Mouse (Mus musculus): Measurements from ENCODE around the gene Izumo4. TPM values are rescaled to one million over a fixed set of nuclear protein-coding genes. Genes with fewer than 3 reads are reported as not detected.

The Izumo4 gene
- polyA plus RNA-seq, 1 experiment from 2014 or later, result 23.6 TPM

GRCm38 (mm10) chr10:80695801-80696501, 6.0 kb upstream of the Izumo4 start:
- Histone ChIP-seq H3K9me3 (ENCODE audit: control insufficient read depth, low read length) (no peaks in the 10 kb centered on the region), H3K27me3 (ENCODE audit: control insufficient read depth, insufficient read depth, low read depth, low read length) (no peaks in the 10 kb centered on the region), H3K27ac (ENCODE audit: low read length) (peak overlapping the region; percentile 92), H3K36me3 (ENCODE audit: control insufficient read depth, insufficient read depth, low read length) (no peaks in the 10 kb centered on the region), H3K9ac (ENCODE audit: low read length) (peak overlapping the region; percentile 44; the same call in 1 of the 2 replicates), H3K4me2 (ENCODE audit: low read depth, low read length) (peak overlapping the region; percentile 5; the same call in 1 of the 2 replicates), H3K4me1 (replicated peaks; ENCODE audit: control insufficient read depth, insufficient read depth, low read length) (peaks cover 32% of the 10 kb centered on the region), H3K4me3 (ENCODE audit: low read length) (no peak overlapping the region)
- WGBS, result 37% methylated on average over 10 of the region's 10 CpGs
- ATAC-seq (ENCODE audit: low read depth), result peak; percentile 31; the same call in 1 of the 2 replicates

- H3K27me3 ChIP-seq (ENCODE audit: control insufficient read depth, insufficient read depth, low read depth, low read length), result no peaks in the 10 kb centered on the region
- H3K4me1 ChIP-seq (replicated peaks; ENCODE audit: control insufficient read depth, insufficient read depth, low read length), result peaks cover 36% of the 10 kb centered on the region
- no peak overlapping the region for H3K4me3 ChIP-seq (ENCODE audit: low read length)
- peak overlapping the region; percentile 92 for H3K27ac ChIP-seq (ENCODE audit: low read length)
- H3K36me3 ChIP-seq (ENCODE audit: control insufficient read depth, insufficient read depth, low read length), result no peaks in the 10 kb centered on the region
- no peak for ATAC-seq (ENCODE audit: low read depth)
- peak overlapping the region; percentile 44 for H3K9ac ChIP-seq (ENCODE audit: low read length)
- 42% methylated on average over 11 of the region's 12 CpGs for WGBS
- H3K9me3 ChIP-seq (ENCODE audit: control insufficient read depth, low read length), result no peaks in the 10 kb centered on the region
- H3K4me2 ChIP-seq (ENCODE audit: low read depth, low read length), result peak overlapping the region; percentile 5; the same call in 1 of the 2 replicates
These were observed 5.2 kb upstream of the Izumo4 start for GRCm38 (mm10) chr10:80696502-80697392.

- H3K4me1 ChIP-seq (replicated peaks; ENCODE audit: control insufficient read depth, insufficient read depth, low read length), result peaks cover 36% of the 10 kb centered on the region
- no peak overlapping the region for H3K27ac ChIP-seq (ENCODE audit: low read length)
- no peak overlapping the region for H3K4me3 ChIP-seq (ENCODE audit: low read length)
- WGBS, result 87% methylated on average over 8 of the region's 8 CpGs
- 0 out of 2 replicates have a peak overlapping the region, but pooled peaks have one; percentile 16 for H3K9ac ChIP-seq (ENCODE audit: low read length)
- H3K36me3 ChIP-seq (ENCODE audit: control insufficient read depth, insufficient read depth, low read length), result no peaks in the 10 kb centered on the region
- ATAC-seq (ENCODE audit: low read depth), result no peak
- H3K9me3 ChIP-seq (ENCODE audit: control insufficient read depth, low read length), result no peaks in the 10 kb centered on the region
- H3K27me3 ChIP-seq (ENCODE audit: control insufficient read depth, insufficient read depth, low read depth, low read length), result no peaks in the 10 kb centered on the region
- no peak overlapping the region for H3K4me2 ChIP-seq (ENCODE audit: low read depth, low read length)
These were observed 4.6 kb upstream of the Izumo4 start for GRCm38 (mm10) chr10:80697393-80697787.

DNA sequence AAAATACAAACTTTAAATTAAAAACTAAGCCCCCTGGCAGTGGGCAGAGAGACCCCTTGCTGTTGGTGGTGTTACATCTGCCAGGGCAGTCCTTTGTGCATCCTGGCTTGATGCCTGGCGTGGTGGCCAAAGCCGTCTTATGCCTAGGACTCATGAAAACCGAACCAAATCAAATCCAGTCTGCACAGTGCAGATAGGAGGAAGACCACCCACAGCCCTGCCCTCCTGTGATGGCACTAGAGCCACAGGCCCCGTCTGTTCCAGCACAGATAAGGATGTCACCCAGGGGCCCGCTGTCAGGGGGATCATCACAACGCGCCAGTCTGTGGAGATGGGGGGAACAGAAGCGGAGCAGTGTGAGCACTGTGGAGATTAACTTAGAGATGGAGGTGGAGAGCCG, 4.2 kb upstream of the Izumo4 start:
- H3K9ac ChIP-seq (ENCODE audit: low read length), result 0 out of 2 replicates have a peak overlapping the region, but pooled peaks have one; percentile 16
- no peak for ATAC-seq (ENCODE audit: low read depth)
- 76% methylated on average over 9 of the region's 9 CpGs for WGBS
- no peaks in the 10 kb centered on the region for H3K9me3 ChIP-seq (ENCODE audit: control insufficient read depth, low read length)
- H3K4me3 ChIP-seq (ENCODE audit: low read length), result no peak overlapping the region
- H3K36me3 ChIP-seq (ENCODE audit: control insufficient read depth, insufficient read depth, low read length), result no peaks in the 10 kb centered on the region
- no peak overlapping the region for H3K27ac ChIP-seq (ENCODE audit: low read length)
- no peaks in the 10 kb centered on the region for H3K27me3 ChIP-seq (ENCODE audit: control insufficient read depth, insufficient read depth, low read depth, low read length)
- H3K4me1 ChIP-seq (replicated peaks; ENCODE audit: control insufficient read depth, insufficient read depth, low read length), result peaks cover 36% of the 10 kb centered on the region
- H3K4me2 ChIP-seq (ENCODE audit: low read depth, low read length), result no peak overlapping the region

DNA sequence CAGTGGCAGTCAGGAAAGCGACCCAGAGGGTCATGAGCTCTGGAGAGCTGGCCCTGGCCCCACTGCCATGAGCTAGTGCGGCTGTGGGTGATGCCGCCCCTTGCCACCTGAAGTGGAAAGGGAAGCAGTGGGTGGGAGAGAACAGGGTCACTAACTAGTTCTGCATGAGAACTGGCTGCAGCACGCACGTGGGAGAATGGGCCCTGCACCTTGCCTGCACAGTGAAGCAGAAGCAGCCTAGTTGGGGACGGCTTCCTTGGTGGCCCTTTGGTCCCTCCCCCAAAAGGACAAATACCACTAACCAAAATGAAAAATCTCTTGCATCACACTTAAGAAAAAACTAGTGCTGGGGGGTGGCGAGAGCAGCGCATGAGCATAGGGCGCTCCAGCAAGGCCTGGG, 3.4 kb upstream of the Izumo4 start:
- Histone ChIP-seq H3K4me2 (ENCODE audit: low read depth, low read length) (no peak overlapping the region), H3K9me3 (ENCODE audit: control insufficient read depth, low read length) (no peaks in the 10 kb centered on the region), H3K36me3 (ENCODE audit: control insufficient read depth, insufficient read depth, low read length) (no peaks in the 10 kb centered on the region), H3K4me3 (ENCODE audit: low read length) (no peak overlapping the region), H3K27ac (ENCODE audit: low read length) (no peak overlapping the region), H3K27me3 (ENCODE audit: control insufficient read depth, insufficient read depth, low read depth, low read length) (no peaks in the 10 kb centered on the region), H3K4me1 (replicated peaks; ENCODE audit: control insufficient read depth, insufficient read depth, low read length) (peaks cover 44% of the 10 kb centered on the region), H3K9ac (ENCODE audit: low read length) (no peak overlapping the region)
- 88% methylated on average over 9 of the region's 9 CpGs for WGBS
- ATAC-seq (ENCODE audit: low read depth), result no peak

- H3K36me3 ChIP-seq (ENCODE audit: control insufficient read depth, insufficient read depth, low read length), result no peaks in the 10 kb centered on the region
- no peaks in the 10 kb centered on the region for H3K27me3 ChIP-seq (ENCODE audit: control insufficient read depth, insufficient read depth, low read depth, low read length)
- WGBS, result 80% methylated on average over 7 of the region's 7 CpGs
- no peak overlapping the region for H3K4me3 ChIP-seq (ENCODE audit: low read length)
- H3K4me2 ChIP-seq (ENCODE audit: low read depth, low read length), result no peak overlapping the region
- ATAC-seq (ENCODE audit: low read depth), result no peak
- H3K4me1 ChIP-seq (replicated peaks; ENCODE audit: control insufficient read depth, insufficient read depth, low read length), result peaks cover 45% of the 10 kb centered on the region
- H3K9ac ChIP-seq (ENCODE audit: low read length), result peak overlapping the region; percentile 42
- H3K9me3 ChIP-seq (ENCODE audit: control insufficient read depth, low read length), result no peaks in the 10 kb centered on the region
- no peak overlapping the region for H3K27ac ChIP-seq (ENCODE audit: low read length)
These were observed 1.9 kb upstream of the Izumo4 start for GRCm38 (mm10) chr10:80700038-80700504.

DNA sequence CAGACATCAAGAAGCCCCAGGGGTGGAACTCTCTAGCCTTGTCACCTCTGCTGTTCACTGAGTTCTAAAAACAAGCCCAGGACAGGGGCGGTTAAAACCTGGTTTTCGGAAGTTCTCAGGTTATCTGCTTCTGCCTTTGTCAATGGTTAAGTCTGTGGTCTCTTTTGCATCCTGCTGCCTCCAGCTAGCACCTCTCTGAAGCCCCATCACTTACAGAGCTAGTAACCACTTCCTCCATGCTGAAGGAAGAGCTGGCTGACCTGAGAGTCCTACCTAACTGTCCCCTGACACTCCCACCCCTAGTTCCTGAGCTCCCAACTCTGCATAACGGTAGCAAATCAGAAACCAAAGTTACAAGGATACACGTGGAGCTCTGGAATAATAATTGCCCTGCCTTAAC, 1.3 kb upstream of the Izumo4 start:
- H3K4me1 ChIP-seq (replicated peaks; ENCODE audit: control insufficient read depth, insufficient read depth, low read length), result peaks cover 38% of the 10 kb centered on the region
- H3K9me3 ChIP-seq (ENCODE audit: control insufficient read depth, low read length), result no peaks in the 10 kb centered on the region
- H3K36me3 ChIP-seq (ENCODE audit: control insufficient read depth, insufficient read depth, low read length), result no peaks in the 10 kb centered on the region
- peak overlapping the region; percentile 81; the same call in 1 of the 2 replicates for H3K9ac ChIP-seq (ENCODE audit: low read length)
- WGBS, result 34% methylated on average over 4 of the region's 4 CpGs
- H3K27ac ChIP-seq (ENCODE audit: low read length), result no peak overlapping the region
- no peak for ATAC-seq (ENCODE audit: low read depth)
- H3K27me3 ChIP-seq (ENCODE audit: control insufficient read depth, insufficient read depth, low read depth, low read length), result no peaks in the 10 kb centered on the region
- H3K4me3 ChIP-seq (ENCODE audit: low read length), result peak overlapping the region; percentile 71
- H3K4me2 ChIP-seq (ENCODE audit: low read depth, low read length), result peak overlapping the region; percentile 60

DNA sequence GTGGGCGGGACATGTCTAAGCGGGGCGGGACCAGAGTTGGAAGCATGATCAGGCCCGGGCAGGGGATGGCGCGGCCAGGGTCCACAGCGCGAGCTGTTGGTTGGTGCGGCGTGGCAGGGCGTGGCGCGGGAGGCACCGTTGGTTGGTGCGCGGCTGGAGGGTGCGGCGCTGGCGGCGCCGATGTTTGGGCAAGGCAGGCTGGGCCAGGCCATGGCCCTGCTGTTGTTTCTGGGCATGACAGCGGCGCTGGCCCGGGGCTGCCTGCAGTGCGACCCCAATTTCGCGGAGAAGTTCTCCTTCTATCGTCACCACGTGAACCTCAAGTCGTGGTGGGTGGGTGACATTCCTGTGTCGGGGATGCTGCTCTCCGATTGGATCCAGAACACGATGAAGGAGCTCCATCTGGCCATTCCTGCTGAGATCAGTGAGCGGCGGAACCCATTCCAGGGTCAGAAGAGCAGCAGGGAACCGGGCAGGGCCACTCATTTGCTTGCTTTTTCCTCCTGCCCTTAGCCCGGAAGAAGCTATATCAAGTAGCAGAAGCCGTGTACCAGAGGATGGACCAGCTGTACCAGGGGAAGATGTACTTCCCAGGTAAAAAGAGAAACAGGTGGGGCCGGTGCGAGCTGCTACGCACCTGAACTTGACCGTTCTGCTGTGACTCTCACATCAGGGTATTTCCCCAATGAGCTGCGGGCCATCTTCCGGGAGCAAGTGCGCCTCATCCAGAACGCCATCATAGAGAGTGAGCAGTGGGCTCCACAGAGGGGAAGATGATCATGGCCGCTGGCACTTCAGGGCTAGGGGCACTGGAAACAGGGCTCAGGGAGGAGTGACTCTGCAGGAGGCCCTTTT, 779 bp downstream of the Izumo4 start:
- WGBS, result under 1% methylated on average over 47 of the region's 47 CpGs
- Histone ChIP-seq H3K9me3 (ENCODE audit: control insufficient read depth, low read length) (no peaks in the 10 kb centered on the region), H3K4me2 (ENCODE audit: low read depth, low read length) (peak overlapping the region; percentile 94), H3K27ac (ENCODE audit: low read length) (peak overlapping the region; percentile 88), H3K36me3 (ENCODE audit: control insufficient read depth, insufficient read depth, low read length) (peaks cover 7% of the 10 kb centered on the region), H3K4me1 (replicated peaks; ENCODE audit: control insufficient read depth, insufficient read depth, low read length) (peaks cover 26% of the 10 kb centered on the region), H3K27me3 (ENCODE audit: control insufficient read depth, insufficient read depth, low read depth, low read length) (no peaks in the 10 kb centered on the region), H3K9ac (ENCODE audit: low read length) (peak overlapping the region; percentile 71), H3K4me3 (ENCODE audit: low read length) (peak overlapping the region; percentile 71)
- ATAC-seq (ENCODE audit: low read depth), result peak; percentile 89

All from lung, embryonic 16.5 days (tissue).